Mouse (Mus musculus) kidney, embryonic 15.5 days (tissue): ENCODE results near the gene Egflam. TPM values are rescaled to one million over a fixed set of nuclear protein-coding genes. Genes with fewer than 3 reads are reported as not detected.

Source experiments
- ATAC-seq: fragments of 200-750 bp; cut with Nextera tagmentation; replicated peaks from 2 replicates; pipeline ENCODE4 v1.8.0; 2017; ENCODE audit warnings: moderate TSS enrichment; ENCODE audit not compliant: low FRiP score
- H3K27ac ChIP-seq: fragments of 300-500 bp; sonication (generic); 2 replicates; pipeline ENCODE4 v1.5.1; 2015; ENCODE audit warnings: mild to moderate bottlenecking, inconsistent platforms
- H3K27me3 ChIP-seq: fragments of 300-500 bp; sonication (generic); 2 replicates; pipeline ENCODE4 v1.6.1; 2015; ENCODE audit warnings: inconsistent platforms
- H3K36me3 ChIP-seq: fragments of 300-500 bp; sonication (generic); 2 replicates; pipeline ENCODE4 v1.6.1; 2015; ENCODE audit warnings: inconsistent platforms
- H3K4me1 ChIP-seq: fragments of 300-500 bp; sonication (generic); 2 replicates; pipeline ENCODE4 v1.6.1; 2015; ENCODE audit warnings: inconsistent platforms
- H3K4me2 ChIP-seq: fragments of 300-500 bp; sonication (generic); 2 replicates; pipeline ENCODE4 v1.6.1; 2015; ENCODE audit warnings: moderate library complexity, mild to moderate bottlenecking, inconsistent platforms
- H3K4me3 ChIP-seq: fragments of 300-500 bp; sonication (generic); replicated peaks from 2 replicates; pipeline ENCODE4 v1.5.1; 2015; ENCODE audit warnings: mild to moderate bottlenecking, inconsistent platforms
- H3K9ac ChIP-seq: fragments of 300-500 bp; sonication (generic); 2 replicates; pipeline ENCODE4 v1.6.1; 2015; ENCODE audit warnings: mild to moderate bottlenecking, inconsistent platforms
- H3K9me3 ChIP-seq: fragments of 300-500 bp; sonication (generic); replicated peaks from 2 replicates; pipeline ENCODE4 v1.6.1; 2016; ENCODE audit warnings: inconsistent platforms
- WGBS: fragments of 180-500 bp; shearing (Covaris S2); methylation state at CpG from one replicate; pipeline ENCODE4 v1.1.7; 2015; ENCODE audit warnings: mixed read lengths; 5-methylcytosine and 5-hydroxymethylcytosine counted together
- polyA plus RNA-seq: library from polyadenylated mRNA; unstranded; fragments of >200 nt; fragmentation: Nextera tagmentation; extraction: Ambion mirVana; gene quantifications from 2 replicates; pipeline ENCODE4 v1.2.1, GENCODE M21; 2015

The Egflam gene
- polyA plus RNA-seq, 1 experiment from 2014 or later = 20.4 TPM

- Histone ChIP-seq H3K4me3 (no peak overlapping the region), H3K9ac (no peak overlapping the region), H3K4me1 (no peaks in the 10 kb centered on the region), H3K27me3 (no peaks in the 10 kb centered on the region), H3K36me3 (no peaks in the 10 kb centered on the region), H3K27ac (no peak overlapping the region), H3K9me3 (no peaks in the 10 kb centered on the region), H3K4me2 (no peak overlapping the region)
- 40% methylated on average over 4 of the region's 4 CpGs for WGBS
- ATAC-seq = no peak
Observed at GRCm38 (mm10) chr15:7288841-7289424, 109.3 kb downstream of the Egflam start.

GRCm38 (mm10) chr15:7287911-7288310 lies 110.3 kb downstream of the Egflam start:
- H3K4me1 ChIP-seq = no peaks in the 10 kb centered on the region
- H3K9me3 ChIP-seq = no peaks in the 10 kb centered on the region
- no peak overlapping the region for H3K27ac ChIP-seq
- no peak overlapping the region for H3K9ac ChIP-seq
- WGBS = 72% methylated on average over 3 of the region's 3 CpGs
- no peak overlapping the region for H3K4me2 ChIP-seq
- H3K27me3 ChIP-seq = no peaks in the 10 kb centered on the region
- no peaks in the 10 kb centered on the region for H3K36me3 ChIP-seq
- ATAC-seq = no peak
- no peak overlapping the region for H3K4me3 ChIP-seq

- Histone ChIP-seq H3K4me1 (no peaks in the 10 kb centered on the region), H3K9ac (no peak overlapping the region), H3K27me3 (no peaks in the 10 kb centered on the region), H3K36me3 (no peaks in the 10 kb centered on the region), H3K4me2 (no peak overlapping the region), H3K4me3 (no peak overlapping the region), H3K9me3 (no peaks in the 10 kb centered on the region), H3K27ac (no peak overlapping the region)
- no peak for ATAC-seq
- 70% methylated on average over 6 of the region's 6 CpGs for WGBS
Observed at GRCm38 (mm10) chr15:7281579-7281978, 116.6 kb downstream of the Egflam start.

- peak; percentile 77 for ATAC-seq
- Histone ChIP-seq H3K27ac (no peak overlapping the region), H3K9me3 (no peaks in the 10 kb centered on the region), H3K36me3 (no peaks in the 10 kb centered on the region), H3K4me1 (no peaks in the 10 kb centered on the region), H3K9ac (no peak overlapping the region), H3K4me3 (no peak overlapping the region), H3K4me2 (no peak overlapping the region), H3K27me3 (no peaks in the 10 kb centered on the region)
- 14% methylated on average over 3 of the region's 3 CpGs for WGBS
Observed at GRCm38 (mm10) chr15:7263822-7264221, 134.4 kb downstream of the Egflam start.

GRCm38 (mm10) chr15:7263339-7263738 lies 134.9 kb downstream of the Egflam start:
- Histone ChIP-seq H3K27ac (no peak overlapping the region), H3K4me1 (no peaks in the 10 kb centered on the region), H3K36me3 (no peaks in the 10 kb centered on the region), H3K4me3 (no peak overlapping the region), H3K27me3 (no peaks in the 10 kb centered on the region), H3K9ac (no peak overlapping the region), H3K9me3 (no peaks in the 10 kb centered on the region), H3K4me2 (no peak overlapping the region)
- WGBS = 93% methylated on average over 9 of the region's 9 CpGs
- no peak for ATAC-seq

- Histone ChIP-seq H3K27ac (no peak overlapping the region), H3K4me1 (no peaks in the 10 kb centered on the region), H3K36me3 (no peaks in the 10 kb centered on the region), H3K9ac (no peak overlapping the region), H3K4me2 (no peak overlapping the region), H3K9me3 (no peaks in the 10 kb centered on the region), H3K4me3 (no peak overlapping the region), H3K27me3 (no peaks in the 10 kb centered on the region)
- ATAC-seq = no peak
- WGBS = 92% methylated on average over 1 of the region's 1 CpGs
Observed at GRCm38 (mm10) chr15:7261371-7261770, 136.8 kb downstream of the Egflam start.

GRCm38 (mm10) chr15:7256577-7256976 lies 141.6 kb downstream of the Egflam start:
- Histone ChIP-seq H3K4me1 (no peaks in the 10 kb centered on the region), H3K4me2 (no peak overlapping the region), H3K4me3 (no peak overlapping the region), H3K9ac (no peak overlapping the region), H3K27ac (no peak overlapping the region), H3K9me3 (no peaks in the 10 kb centered on the region), H3K36me3 (no peaks in the 10 kb centered on the region), H3K27me3 (no peaks in the 10 kb centered on the region)
- no peak for ATAC-seq
- 82% methylated on average over 3 of the region's 3 CpGs for WGBS

- H3K4me3 ChIP-seq = no peak overlapping the region
- no peak overlapping the region for H3K9ac ChIP-seq
- H3K36me3 ChIP-seq = peaks cover 15% of the 10 kb centered on the region
- no peak overlapping the region for H3K27ac ChIP-seq
- no peak for ATAC-seq
- H3K9me3 ChIP-seq = no peaks in the 10 kb centered on the region
- H3K27me3 ChIP-seq = no peaks in the 10 kb centered on the region
- 92% methylated on average over 6 of the region's 6 CpGs for whole genome bisulfite sequencing
- no peaks in the 10 kb centered on the region for H3K4me1 ChIP-seq
- H3K4me2 ChIP-seq = no peak overlapping the region
Observed at GRCm38 (mm10) chr15:7253326-7253725, 144.9 kb downstream of the Egflam start.

GRCm38 (mm10) chr15:7252106-7252636 lies 146.0 kb downstream of the Egflam start:
- 84% methylated on average over 12 of the region's 12 CpGs for WGBS
- ATAC-seq = no peak
- H3K27ac ChIP-seq = no peak overlapping the region
- no peak overlapping the region for H3K4me3 ChIP-seq
- H3K9me3 ChIP-seq = no peaks in the 10 kb centered on the region
- no peaks in the 10 kb centered on the region for H3K4me1 ChIP-seq
- peaks cover 15% of the 10 kb centered on the region for H3K36me3 ChIP-seq
- no peaks in the 10 kb centered on the region for H3K27me3 ChIP-seq
- H3K9ac ChIP-seq = no peak overlapping the region
- H3K4me2 ChIP-seq = no peak overlapping the region

- WGBS = 94% methylated on average over 9 of the region's 9 CpGs
- H3K9me3 ChIP-seq = no peaks in the 10 kb centered on the region
Observed at GRCm38 (mm10) chr15:7251042-7251441, 147.2 kb downstream of the Egflam start.

GRCm38 (mm10) chr15:7249216-7249615 lies 149.0 kb downstream of the Egflam start:
- no peak for ATAC-seq
- Histone ChIP-seq H3K36me3 (peaks cover 15% of the 10 kb centered on the region), H3K9ac (no peak overlapping the region), H3K4me1 (no peaks in the 10 kb centered on the region), H3K9me3 (no peaks in the 10 kb centered on the region), H3K4me2 (no peak overlapping the region), H3K27ac (no peak overlapping the region), H3K4me3 (no peak overlapping the region), H3K27me3 (no peaks in the 10 kb centered on the region)
- 93% methylated on average over 4 of the region's 4 CpGs for WGBS

More at GRCm38 (mm10) chr15:7251042-7251441, 147.2 kb downstream of the Egflam start:
- Histone ChIP-seq H3K4me3 (no peak overlapping the region), H3K36me3 (peaks cover 15% of the 10 kb centered on the region), H3K4me2 (no peak overlapping the region), H3K4me1 (no peaks in the 10 kb centered on the region), H3K27ac (no peak overlapping the region), H3K27me3 (no peaks in the 10 kb centered on the region), H3K9ac (no peak overlapping the region)
- ATAC-seq = no peak

- ATAC-seq = no peak
- Histone ChIP-seq H3K4me3 (no peak overlapping the region), H3K27ac (no peak overlapping the region), H3K4me2 (no peak overlapping the region), H3K9ac (no peak overlapping the region), H3K4me1 (peaks cover 2% of the 10 kb centered on the region; the same call in 1 of the 2 replicates), H3K9me3 (no peaks in the 10 kb centered on the region), H3K36me3 (peaks cover 15% of the 10 kb centered on the region), H3K27me3 (no peaks in the 10 kb centered on the region)
- 84% methylated on average over 8 of the region's 8 CpGs for WGBS
Observed at GRCm38 (mm10) chr15:7247321-7247720, 150.9 kb downstream of the Egflam start.
